Comparison of ENCODE assay signal across 8 mouse cellular contexts in the genomic region with DNA sequence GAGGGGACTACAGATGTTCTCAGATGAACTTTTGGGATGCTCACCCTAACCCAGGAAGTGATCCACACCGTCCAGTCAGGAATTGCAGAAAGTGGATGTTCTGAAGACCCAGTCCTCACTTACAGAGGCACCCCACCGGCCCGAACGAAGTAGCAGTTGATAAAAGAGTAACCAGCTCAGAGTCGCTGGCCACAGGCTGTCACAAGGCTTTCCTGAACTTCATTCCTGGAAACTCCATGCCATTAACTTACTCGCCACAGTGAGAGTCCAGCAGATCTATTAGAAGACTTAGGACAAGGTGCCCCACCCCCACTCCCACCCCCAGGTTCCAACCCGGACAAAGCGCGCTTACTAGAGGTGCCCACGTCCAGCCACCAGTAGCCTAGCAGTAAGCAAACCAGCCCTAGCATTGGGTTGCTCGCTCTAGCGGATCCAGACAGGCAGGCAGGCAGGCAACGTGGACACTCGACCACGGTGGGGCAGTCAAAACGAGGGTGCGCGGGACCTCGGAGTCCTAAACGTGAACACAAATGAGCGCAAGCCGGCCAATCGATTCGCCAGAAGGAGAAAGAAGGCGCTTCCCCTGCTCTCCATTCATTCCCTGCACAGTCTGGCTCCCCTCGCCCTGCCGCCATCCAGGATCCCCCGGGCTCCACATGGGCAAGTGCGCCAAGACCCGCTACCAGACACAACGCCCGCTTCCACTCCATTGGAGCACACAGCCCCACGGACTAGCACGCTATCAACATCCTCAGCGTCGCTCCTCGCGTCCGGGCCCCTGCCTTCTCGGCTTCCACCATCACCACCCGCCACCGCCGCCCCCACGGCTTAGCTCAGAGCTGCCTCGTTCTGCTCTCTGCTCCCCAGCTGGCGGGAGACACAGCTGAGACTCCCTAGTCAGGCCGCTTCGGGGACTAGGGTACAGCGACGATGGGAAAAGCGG. TPM values are rescaled to one million over a fixed set of nuclear protein-coding genes. Genes with fewer than 3 reads are reported as not detected.
DNase-seq lines count a peak whose midpoint lies in the region; ATAC-seq and TF ChIP-seq lines count a peak whose summit lies in the region.

No protein-coding gene starts in this region.

- H3K36me3 ChIP-seq in embryonic facial prominence, embryonic 12.5 days: no peaks in the 10 kb centered on the region
- H3K36me3 ChIP-seq in heart, adult 2 months (ENCODE audit: control insufficient read depth, insufficient read depth, low read length): no peaks in the 10 kb centered on the region
- no peaks in the 10 kb centered on the region for H3K36me3 ChIP-seq in kidney, adult 2 months (ENCODE audit: control insufficient read depth, insufficient read depth, low read length)
- H3K36me3 ChIP-seq in limb, embryonic 14.5 days (ENCODE audit: control insufficient read depth, insufficient read depth, low read length): no peaks in the 10 kb centered on the region
- no peaks in the 10 kb centered on the region for H3K36me3 ChIP-seq in midbrain, embryonic 15.5 days (replicated peaks)
- no peaks in the 10 kb centered on the region for H3K36me3 ChIP-seq in spleen, adult 2 months (ENCODE audit: control insufficient read depth, insufficient read depth, low read length)

- peak; percentile 65 for TF ChIP-seq CTCF in heart, adult 2 months (IDR thresholded peaks at IDR 0.05)
- TF ChIP-seq CTCF in kidney, adult 2 months (conservative IDR thresholded peaks at IDR 0.05; ENCODE audit: insufficient read depth, insufficient read length, low read depth, low read length): peak; percentile 60
- peak; percentile 41; the same call in 1 of the 2 replicates for TF ChIP-seq CTCF in spleen, adult 2 months (IDR thresholded peaks at IDR 0.05; ENCODE audit: extremely low read depth, insufficient read depth, insufficient read length, insufficient replicate concordance)

- H3K27me3 ChIP-seq in embryonic facial prominence, embryonic 12.5 days: peaks cover 11% of the 10 kb centered on the region; the same call in 1 of the 2 replicates
- no peaks in the 10 kb centered on the region for H3K27me3 ChIP-seq in heart, adult 2 months (ENCODE audit: control insufficient read depth, insufficient read depth, low read length)
- H3K27me3 ChIP-seq in kidney, adult 2 months (replicated peaks; ENCODE audit: control insufficient read depth, insufficient read depth, low read length): no peaks in the 10 kb centered on the region
- H3K27me3 ChIP-seq in limb, embryonic 14.5 days (ENCODE audit: control insufficient read depth, insufficient read depth, low read length): no peaks in the 10 kb centered on the region
- no peaks in the 10 kb centered on the region for H3K27me3 ChIP-seq in midbrain, embryonic 15.5 days (replicated peaks)
- H3K27me3 ChIP-seq in spleen, adult 2 months (ENCODE audit: control insufficient read depth, insufficient read depth, low read length): no peaks in the 10 kb centered on the region

- peak; percentile 65 for DNase-seq in layer of hippocampus, adult 11-12 months (ENCODE audit: low spot score)
- no peak for DNase-seq in layer of hippocampus, adult 9-10 months (ENCODE audit: low spot score)
- peak; percentile 74 to 80 for DNase-seq in heart, adult 2 months
- peak; percentile 81 for DNase-seq in kidney, adult 2 months
- peak; percentile 84 for DNase-seq in limb, embryonic 14.5 days (ENCODE audit: low spot score)
- peak; percentile 33 to 74 for DNase-seq in spleen, adult 2 months (ENCODE audit: low read depth in 1 of 2, low spot score in 2 of 2)

- intact Hi-C loops in heart, adult 2 months (cut with DNase I): loop anchor here (1.0 to 5.0 kb wide), 6 partner anchors 23 to 237 kb away; no protein-coding TSS in a partner anchor

- peak overlapping the region; percentile 80 for H3K27ac ChIP-seq in embryonic facial prominence, embryonic 12.5 days
- H3K27ac ChIP-seq in heart, adult 2 months: peak overlapping the region; percentile 90
- peak overlapping the region; percentile 87 for H3K27ac ChIP-seq in kidney, adult 2 months (ENCODE audit: insufficient read depth, low read depth, low read length)
- peak overlapping the region; percentile 86 for H3K27ac ChIP-seq in limb, embryonic 14.5 days (replicated peaks; ENCODE audit: low read depth, low read length)
- peak overlapping the region; percentile 87 for H3K27ac ChIP-seq in midbrain, embryonic 15.5 days
- H3K27ac ChIP-seq in spleen, adult 2 months (ENCODE audit: insufficient read depth, low read length): peak overlapping the region; percentile 98

- H3K4me2 ChIP-seq in embryonic facial prominence, embryonic 12.5 days (replicated peaks): peak overlapping the region; percentile 97
- H3K4me2 ChIP-seq in limb, embryonic 14.5 days (replicated peaks; ENCODE audit: low read depth, low read length, severe bottlenecking): peak overlapping the region; percentile 88
- peak overlapping the region; percentile 96 for H3K4me2 ChIP-seq in midbrain, embryonic 15.5 days

- peak overlapping the region; percentile 78 for H3K9ac ChIP-seq in embryonic facial prominence, embryonic 12.5 days
- H3K9ac ChIP-seq in heart, adult 2 months (ENCODE audit: low read depth, low read length): peak overlapping the region; percentile 93
- H3K9ac ChIP-seq in limb, embryonic 14.5 days (ENCODE audit: low read depth, low read length, severe bottlenecking): peak overlapping the region; percentile 83
- H3K9ac ChIP-seq in midbrain, embryonic 15.5 days: peak overlapping the region; percentile 84

- H3K9me3 ChIP-seq in embryonic facial prominence, embryonic 12.5 days: no peaks in the 10 kb centered on the region
- H3K9me3 ChIP-seq in limb, embryonic 14.5 days (ENCODE audit: control insufficient read depth, low read length): no peaks in the 10 kb centered on the region
- no peaks in the 10 kb centered on the region for H3K9me3 ChIP-seq in midbrain, embryonic 15.5 days

- TF ChIP-seq POLR2A in heart, adult 2 months (IDR thresholded peaks at IDR 0.05; ENCODE audit: insufficient read depth, low read depth, low read length): 0 out of 2 replicates have a peak, but pooled peaks have one; percentile 38
- no peak for TF ChIP-seq POLR2A in kidney, adult 2 months (IDR thresholded peaks at IDR 0.05; ENCODE audit: low read depth, low read length)
- TF ChIP-seq POLR2A in limb, embryonic 14.5 days (IDR thresholded peaks at IDR 0.05; ENCODE audit: borderline replicate concordance, extremely low read depth, insufficient read depth, insufficient read length): 0 out of 2 replicates have a peak, but pooled peaks have one; percentile 39
- 0 out of 2 replicates have a peak, but pooled peaks have one; percentile 3 for TF ChIP-seq POLR2A in spleen, adult 2 months (IDR thresholded peaks at IDR 0.05; ENCODE audit: low read depth, low read length)

- TF ChIP-seq EP300 in heart, adult 2 months (IDR thresholded peaks at IDR 0.05; ENCODE audit: insufficient read depth, low read depth, low read length): peak; percentile 59; the same call in 1 of the 2 replicates

- H3K79me2 ChIP-seq in heart, adult 2 months (replicated peaks; ENCODE audit: control insufficient read depth, insufficient read depth, low read length): no peaks in the 10 kb centered on the region

- peaks cover 42% of the 10 kb centered on the region for H3K4me1 ChIP-seq in embryonic facial prominence, embryonic 12.5 days
- peaks cover 5% of the 10 kb centered on the region; the same call in 1 of the 2 replicates for H3K4me1 ChIP-seq in heart, adult 2 months (ENCODE audit: control insufficient read depth, insufficient read depth, low read length)
- peaks cover 5% of the 10 kb centered on the region; the same call in 1 of the 2 replicates for H3K4me1 ChIP-seq in kidney, adult 2 months (ENCODE audit: control insufficient read depth, insufficient read depth, low read length)
- peaks cover 23% of the 10 kb centered on the region for H3K4me1 ChIP-seq in limb, embryonic 14.5 days (ENCODE audit: control insufficient read depth, insufficient read depth, low read length)
- H3K4me1 ChIP-seq in midbrain, embryonic 15.5 days: peaks cover 27% of the 10 kb centered on the region
- H3K4me1 ChIP-seq in spleen, adult 2 months (ENCODE audit: control insufficient read depth, insufficient read depth, insufficient read length): peaks cover 32% of the 10 kb centered on the region; the same call in 1 of the 2 replicates

- 1% methylated on average over 51 of the region's 51 CpGs for WGBS in embryonic facial prominence, embryonic 12.5 days
- 2% methylated on average over 51 of the region's 51 CpGs for WGBS in heart, adult 2 months
- 2% methylated on average over 51 of the region's 51 CpGs for WGBS in kidney, adult 2 months
- 2% methylated on average over 48 of the region's 51 CpGs for WGBS in limb, embryonic 14.5 days
- WGBS in midbrain, embryonic 15.5 days: 1% methylated on average over 47 of the region's 51 CpGs
- 4% methylated on average over 51 of the region's 51 CpGs for WGBS in spleen, adult 2 months

- H3K4me3 ChIP-seq in embryonic facial prominence, embryonic 12.5 days: peak overlapping the region; percentile 68
- peak overlapping the region; percentile 71 for H3K4me3 ChIP-seq in heart, adult 2 months
- H3K4me3 ChIP-seq in kidney, adult 2 months (ENCODE audit: insufficient read depth, low read depth, low read length): peak overlapping the region; percentile 94
- peak overlapping the region; percentile 81 for H3K4me3 ChIP-seq in limb, embryonic 14.5 days (replicated peaks; ENCODE audit: low read length)
- H3K4me3 ChIP-seq in midbrain, embryonic 15.5 days: peak overlapping the region; percentile 87
- peak overlapping the region; percentile 84 for H3K4me3 ChIP-seq in spleen, adult 2 months (ENCODE audit: extremely low read depth, insufficient read depth, insufficient read length)

- ATAC-seq in embryonic facial prominence, embryonic 12.5 days (ENCODE audit: insufficient number of reproducible peaks, insufficient read depth, low FRiP score, low TSS enrichment): peak; percentile 42
- ATAC-seq in limb, embryonic 14.5 days (ENCODE audit: low FRiP score, low read depth): peak; percentile 66
- ATAC-seq in midbrain, embryonic 15.5 days (replicated peaks): peak; percentile 66

RNA-seq across cellular contexts. Expression of a gene that starts 1.6 kb away (rescaled TPM):
- 22.5 and 24.6 TPM in 2 replicates for polyA plus RNA-seq in embryonic facial prominence, embryonic 12.5 days (2016; fragmentation: Nextera tagmentation; extraction: Ambion mirVana)
- total RNA-seq in heart, adult 2 months (2021): 1 to 10 TPM; 6.8 to 7.3 TPM
- 6.3 and 7.0 TPM in 2 replicates for polyA plus RNA-seq in heart, adult 2 months (2012; rRNA removed)
- polyA plus RNA-seq in kidney, adult 2 months (2012; rRNA removed): 13.8 and 17.6 TPM in 2 replicates
- polyA plus RNA-seq in limb, embryonic 14.5 days (2012; rRNA removed): 16.1 and 19.1 TPM in 2 replicates
- polyA plus RNA-seq in limb, embryonic 14.5 days (2014; fragmentation: Nextera tagmentation; extraction: Ambion mirVana): 16.4 and 21.7 TPM in 2 replicates
- 13.5 and 14.4 TPM in 2 replicates for polyA plus RNA-seq in midbrain, embryonic 15.5 days (2015; fragmentation: Nextera tagmentation; extraction: Ambion mirVana)
- polyA plus RNA-seq in spleen, adult 2 months (2012; rRNA removed): 25.9 and 27.9 TPM in 2 replicates
